Mouse (Mus musculus) inflammation-experienced regulatory T-cells, adult 6 months (primary cell): ENCODE results near the gene St3gal3. TPM values are rescaled to one million over a fixed set of nuclear protein-coding genes. Genes with fewer than 3 reads are reported as not detected.

Experiments
- ATAC-seq: one replicate; pipeline ENCODE4 v1.8.0; 2017
- polyA plus RNA-seq, 3 experiments: library from polyadenylated mRNA; unstranded; fragments of 100-300 nt; shearing (Covaris generic); gene quantifications; one replicate each; pipeline ENCODE4 v1.2.1; 2017

The St3gal3 gene
- polyA plus RNA-seq: 1 to 10 TPM in 2 of 3 experiments, under 1 TPM in 1; 0.40 to 2.4 (median 1.3) TPM

- ATAC-seq: peak; percentile 82
Observed at GRCm38 (mm10) chr4:118134485-118135365, at the start of gene St3gal3. TSS of gene St3gal3 (minus strand) at chr4:118134914.

- ATAC-seq: no peak
Observed at GRCm38 (mm10) chr4:118180301-118181080, 45.8 kb upstream of the St3gal3 start.

GRCm38 (mm10) chr4:118179467-118180300 lies 45.0 kb upstream of the St3gal3 start, which contains the start of gene Kdm4a:
TSS of gene Kdm4a (minus strand) at chr4:118180043.
- ATAC-seq: peak; percentile 95

- no peak for ATAC-seq
Observed at GRCm38 (mm10) chr4:118178952-118179466, 44.3 kb upstream of the St3gal3 start.

GRCm38 (mm10) chr4:118172461-118172860 lies 37.7 kb upstream of the St3gal3 start:
- ATAC-seq: no peak

GRCm38 (mm10) chr4:118171006-118171405 lies 36.3 kb upstream of the St3gal3 start:
- no peak for ATAC-seq

GRCm38 (mm10) chr4:118162123-118162522 lies 27.4 kb upstream of the St3gal3 start:
- ATAC-seq: peak; percentile 56

GRCm38 (mm10) chr4:118157666-118158065 lies 23.0 kb upstream of the St3gal3 start:
- no peak for ATAC-seq

- ATAC-seq: no peak
Observed at GRCm38 (mm10) chr4:118156559-118156958, 21.8 kb upstream of the St3gal3 start.

- no peak for ATAC-seq
Observed at GRCm38 (mm10) chr4:118154889-118155288, 20.2 kb upstream of the St3gal3 start.

GRCm38 (mm10) chr4:118152020-118152785 lies 17.5 kb upstream of the St3gal3 start:
- no peak for ATAC-seq

GRCm38 (mm10) chr4:118150804-118151203 lies 16.1 kb upstream of the St3gal3 start:
- ATAC-seq: no peak

GRCm38 (mm10) chr4:118149956-118150680 lies 15.4 kb upstream of the St3gal3 start:
- no peak for ATAC-seq

- no peak for ATAC-seq
Observed at GRCm38 (mm10) chr4:118149055-118149576, 14.4 kb upstream of the St3gal3 start.

GRCm38 (mm10) chr4:118148317-118148687 lies 13.6 kb upstream of the St3gal3 start:
- ATAC-seq: no peak

GRCm38 (mm10) chr4:118147547-118148316 lies 13.0 kb upstream of the St3gal3 start:
- no peak for ATAC-seq

GRCm38 (mm10) chr4:118147090-118147489 lies 12.4 kb upstream of the St3gal3 start:
- ATAC-seq: no peak

- ATAC-seq: no peak
Observed at GRCm38 (mm10) chr4:118144324-118144723, 9.6 kb upstream of the St3gal3 start.

- ATAC-seq: no peak
Observed at GRCm38 (mm10) chr4:118143679-118144078, 9.0 kb upstream of the St3gal3 start.

GRCm38 (mm10) chr4:118141511-118141910 lies 6.8 kb upstream of the St3gal3 start:
- no peak for ATAC-seq
